Mouse (Mus musculus): ENCODE data around the gene Mta3. TPM values are rescaled to one million over a fixed set of nuclear protein-coding genes. Genes with fewer than 3 reads are reported as not detected.

Mta3 gene
- total RNA-seq (2021) = 10 to 100 TPM; 94.7 to 97.6 TPM

- DNase-seq = peak; percentile 61 to 67
These were observed at the start of gene Mta3 for GRCm38 (mm10) chr17:83706116-83706593. Gene Mta3, plus strand, starts transcription at chr17:83706163.

DNA sequence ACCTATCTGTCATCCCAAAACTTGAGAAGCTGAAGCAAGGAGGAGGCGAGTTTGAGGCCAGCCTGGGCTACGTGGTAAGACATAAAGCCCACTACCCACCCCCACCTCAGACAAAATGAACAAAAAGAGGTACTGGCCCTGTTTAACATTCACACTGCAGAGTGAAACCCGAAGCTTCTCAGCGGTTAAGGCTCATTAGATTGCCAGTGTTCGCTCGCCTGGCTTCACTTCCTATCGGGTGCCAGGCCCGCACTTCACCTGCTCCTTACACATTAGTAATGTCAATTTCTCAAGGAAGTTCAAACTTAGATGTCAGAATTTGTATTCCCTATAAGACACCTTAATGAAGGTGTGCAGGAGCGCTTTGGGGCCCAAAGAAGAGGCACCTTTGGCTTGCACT is 48.6 kb upstream of the Mta3 start:
- no peak for DNase-seq

DNA sequence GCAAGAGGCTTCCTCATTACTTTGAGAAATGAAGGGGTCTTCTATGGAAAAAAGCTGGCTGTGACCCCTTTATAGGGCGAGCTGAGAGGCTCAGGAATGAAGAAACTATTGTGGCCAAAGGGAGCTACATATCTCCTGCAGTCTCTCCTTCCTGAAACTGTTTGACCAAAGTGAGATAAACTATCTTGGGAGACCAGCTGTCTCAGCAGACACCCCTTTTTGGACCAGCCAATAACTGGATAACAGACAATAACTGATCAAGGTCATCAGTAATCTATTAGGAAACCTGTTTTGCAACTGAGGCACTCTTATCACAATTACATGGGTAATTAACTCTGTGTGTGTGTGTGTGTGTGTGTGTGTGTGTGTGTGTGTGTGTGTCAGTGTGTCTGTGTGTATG is 47.0 kb upstream of the Mta3 start:
- no peak for DNase-seq

DNA sequence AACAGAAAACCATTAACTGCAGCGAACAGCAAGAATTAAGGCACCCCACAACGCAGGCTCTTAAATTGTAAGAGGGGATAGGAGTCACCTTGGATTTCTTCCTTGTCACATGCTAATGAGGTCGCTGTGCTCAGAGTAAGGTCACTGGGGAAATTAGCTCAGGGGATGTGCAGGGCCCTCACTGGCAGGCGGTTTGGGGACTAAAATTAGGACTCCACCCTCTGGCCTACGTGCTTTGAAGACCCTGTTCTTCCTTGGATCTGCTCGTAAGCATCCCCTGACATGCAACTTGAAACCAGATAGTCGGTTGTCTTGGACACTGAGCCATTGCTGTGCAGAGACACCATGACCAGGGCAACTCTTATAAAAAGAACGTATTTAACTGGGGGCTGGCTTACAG is 41.2 kb upstream of the Mta3 start:
- DNase-seq = no peak

GRCm38 (mm10) chr17:83666597-83667287 is 39.2 kb upstream of the Mta3 start:
- no peak for DNase-seq

DNA sequence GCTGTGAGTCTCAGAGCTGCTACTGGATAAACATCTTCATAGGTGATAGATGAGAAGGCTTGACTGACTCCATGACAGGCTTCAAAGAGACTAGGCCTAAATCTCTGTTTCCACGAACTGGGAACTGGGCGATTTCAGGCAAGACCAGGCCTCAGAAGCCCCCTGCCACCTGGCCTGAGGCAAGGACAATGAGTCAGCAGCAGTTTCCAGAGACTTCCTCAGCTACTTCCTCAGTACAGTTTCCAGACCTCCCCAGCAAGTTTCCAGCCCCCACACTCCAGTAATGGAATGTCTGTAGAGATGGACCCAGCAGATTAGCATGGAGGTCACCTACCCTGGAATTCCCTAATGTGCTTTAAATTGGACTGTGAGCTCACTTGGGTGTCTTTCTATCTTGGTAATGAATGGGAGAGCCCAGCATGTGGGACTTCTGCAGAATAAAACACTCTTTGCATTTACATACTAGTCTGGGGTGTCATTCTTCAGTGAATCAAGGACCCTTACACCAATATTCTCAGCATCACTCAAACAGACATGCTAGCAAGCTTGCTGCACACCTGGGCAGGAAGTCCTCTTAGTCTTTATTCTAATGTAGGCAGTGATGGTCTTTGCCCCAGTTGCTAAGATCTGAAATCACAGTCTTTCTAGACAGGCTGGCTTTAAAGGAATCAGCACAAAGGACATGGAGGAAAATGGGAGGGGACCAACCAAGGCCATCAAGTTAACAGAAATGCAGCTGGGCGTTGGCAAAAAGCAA is 37.9 kb upstream of the Mta3 start:
- no peak for DNase-seq

- no peak for DNase-seq
These were observed 33.3 kb upstream of the Mta3 start for GRCm38 (mm10) chr17:83672685-83673084.

DNA sequence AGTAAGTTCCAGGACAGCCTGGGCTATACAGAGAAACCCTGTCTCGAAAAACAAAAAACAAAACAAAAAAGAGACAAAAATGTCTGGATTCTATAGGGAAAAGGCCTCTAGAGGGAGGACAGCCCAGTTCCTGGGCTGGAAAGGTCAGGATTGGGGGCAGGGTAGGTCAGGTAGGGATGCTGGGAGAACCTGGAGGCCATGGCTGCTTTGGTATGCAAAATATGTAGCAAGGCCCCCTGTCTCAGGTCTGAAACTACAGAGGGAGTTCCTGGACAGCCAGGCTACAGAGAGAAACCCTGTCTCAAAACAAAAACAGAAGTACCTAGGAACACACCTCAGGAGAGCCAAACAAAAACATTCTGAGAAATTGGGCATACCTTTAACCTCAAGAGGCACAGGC is 28.6 kb upstream of the Mta3 start:
- DNase-seq = no peak

- no peak for DNase-seq
These were observed 24.0 kb upstream of the Mta3 start for GRCm38 (mm10) chr17:83681977-83682376.

- no peak for DNase-seq
These were observed 21.5 kb upstream of the Mta3 start for GRCm38 (mm10) chr17:83684475-83684874.

DNA sequence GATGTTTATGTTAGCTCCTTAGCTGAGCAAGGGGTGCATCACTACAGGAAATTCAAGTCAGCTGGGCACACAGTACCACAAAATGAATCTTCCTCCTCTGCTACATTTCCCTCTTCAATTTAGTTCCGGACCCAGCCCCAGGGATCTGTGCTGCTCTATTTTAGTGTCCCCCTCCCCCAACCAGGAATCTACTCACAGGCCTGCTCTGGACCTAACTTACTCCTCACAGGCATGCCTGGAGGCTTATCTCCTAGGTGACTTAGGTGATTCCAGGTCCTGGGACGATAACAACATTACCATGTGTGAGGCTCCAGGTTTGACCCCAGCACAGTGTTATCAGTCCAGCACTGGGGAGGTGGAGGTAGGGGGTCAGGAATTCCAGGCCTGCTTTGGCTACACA is 15.5 kb upstream of the Mta3 start:
- no peak for DNase-seq

DNA sequence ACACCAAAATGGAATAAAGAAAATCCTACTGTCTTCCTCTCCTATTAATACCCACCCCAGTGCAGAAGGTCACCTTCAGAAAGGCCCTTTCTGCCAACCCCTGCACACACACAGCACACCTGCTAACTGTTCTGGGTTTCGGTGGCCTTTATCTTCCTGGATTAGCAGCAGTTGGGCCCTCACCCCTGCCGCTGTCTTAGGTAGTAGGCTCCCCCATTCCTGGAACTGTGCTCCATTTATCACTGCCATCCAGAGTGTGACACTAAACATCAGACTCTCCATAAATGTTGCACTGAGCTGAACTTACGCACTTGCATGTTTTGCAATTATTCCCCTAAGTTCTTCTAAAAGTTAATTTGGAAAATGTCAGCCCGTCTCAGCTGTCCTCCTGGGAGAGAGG is 14.6 kb upstream of the Mta3 start:
- no peak for DNase-seq

GRCm38 (mm10) chr17:83693941-83694340 is 12.0 kb upstream of the Mta3 start:
- no peak for DNase-seq

DNA sequence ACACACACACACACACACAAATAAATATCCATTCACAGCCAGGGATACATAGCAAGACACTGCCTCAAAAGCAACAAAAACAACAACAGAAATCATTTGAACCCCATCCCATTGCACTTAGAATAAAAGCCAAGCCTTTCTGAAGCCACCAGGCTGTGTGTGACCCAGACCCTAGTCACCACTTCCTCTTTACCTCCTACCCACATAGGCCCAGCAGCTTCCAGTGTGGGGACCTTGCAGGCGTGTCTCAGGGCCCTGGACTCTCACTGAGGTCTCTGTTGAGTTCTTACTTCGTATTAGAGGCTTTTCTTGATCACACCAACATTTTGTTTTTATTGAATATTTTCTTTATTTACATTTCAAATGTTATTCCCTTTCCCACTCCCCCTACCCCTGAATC is 10.2 kb upstream of the Mta3 start:
- DNase-seq = no peak

- DNase-seq = no peak
These were observed 6.8 kb upstream of the Mta3 start for GRCm38 (mm10) chr17:83699062-83699724.

- DNase-seq = no peak
These were observed 5.8 kb upstream of the Mta3 start for GRCm38 (mm10) chr17:83700125-83700524.

GRCm38 (mm10) chr17:83704469-83704868 is 1.5 kb upstream of the Mta3 start:
- no peak for DNase-seq

- peak in 1 of 2 experiments; percentile 29 for DNase-seq
These were observed 429 bp upstream of the Mta3 start for GRCm38 (mm10) chr17:83705352-83706115.

GRCm38 (mm10) chr17:83706594-83707126 is 697 bp downstream of the Mta3 start:
- DNase-seq = no peak

- no peak for DNase-seq
These were observed 1.4 kb downstream of the Mta3 start for GRCm38 (mm10) chr17:83707372-83707771.

DNA sequence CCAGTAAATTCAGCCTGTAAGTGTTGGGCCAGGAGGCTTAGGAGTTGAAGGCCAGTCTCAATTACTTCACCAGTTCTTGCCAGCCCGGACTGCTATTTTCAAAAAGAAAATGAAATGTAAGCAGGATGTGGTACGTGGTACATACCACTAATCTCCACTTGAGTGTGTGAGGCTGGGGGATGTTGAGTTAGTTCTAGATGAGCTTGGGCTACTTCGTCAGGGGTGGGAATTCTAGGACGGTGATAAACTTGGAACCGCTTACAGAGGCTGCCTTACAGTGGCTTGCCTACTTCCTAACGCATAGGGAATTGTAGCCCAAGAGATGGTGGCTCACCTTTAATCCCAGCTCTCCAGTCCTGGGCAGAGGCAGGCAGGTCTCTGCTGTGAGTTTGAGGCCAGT is 1.9 kb downstream of the Mta3 start:
- DNase-seq = no peak

DNA sequence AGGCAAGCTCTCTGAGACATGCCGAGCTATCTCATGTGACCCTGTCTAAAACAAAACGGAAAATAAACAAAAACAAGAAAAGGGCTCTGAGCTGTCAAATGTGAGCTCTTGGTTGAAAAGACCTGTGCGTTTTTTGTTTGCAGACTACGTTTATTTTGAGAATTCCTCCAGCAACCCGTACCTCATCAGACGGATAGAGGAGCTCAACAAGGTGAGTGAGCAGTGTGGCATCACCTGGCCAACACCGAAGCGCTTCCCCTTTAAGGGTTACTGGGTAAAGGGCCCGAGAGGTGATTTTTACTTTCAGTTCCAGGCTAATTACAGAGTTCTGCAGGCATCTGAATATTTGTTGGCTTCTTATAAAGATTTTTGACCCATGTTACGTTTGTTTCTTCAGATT is 2.3 kb downstream of the Mta3 start:
- DNase-seq = no peak
